Mouse (Mus musculus) kidney, adult 2 months (tissue): ENCODE data around the gene Eml2.

Experiments
- CTCF ChIP-seq: fragments of 200-500 bp; conservative IDR thresholded peaks from 2 replicates; pipeline ENCODE4 v1.5.1; 2011; ENCODE audit warnings: low read depth, mild to moderate bottlenecking, control low read depth, low read length, moderate library complexity, mixed read lengths; ENCODE audit not compliant: insufficient read depth, insufficient read length
- POLR2A ChIP-seq: fragments of 200-500 bp; IDR thresholded peaks from one replicate; pipeline ENCODE4 v1.6.1; 2011; ENCODE audit warnings: low read depth, low read length, control low read depth

GRCm38 (mm10) chr7:19243858-19244257, 67.6 kb downstream of the Eml2 start:
- TF ChIP-seq POLR2A (no peak), CTCF (no peak)
